9 mouse cellular contexts compared by ENCODE assay signal in genomic region chr7:120834863-120835372, GRCm38 (mm10). TPM values are rescaled to one million over a fixed set of nuclear protein-coding genes. Genes with fewer than 3 reads are reported as not detected.
DNase-seq lines count a peak whose midpoint lies in the region; ATAC-seq and TF ChIP-seq lines count a peak whose summit lies in the region.
"Had no signal": no experiment of that assay in that cellular context is flagged by ENCODE, and none has a peak within 500 bp of the region (broad histone marks: within the 10 kb centered on the region; RNA-seq: fewer than 3 reads in every experiment).

No protein-coding gene starts in this region.

- H3K4me2 ChIP-seq in embryonic facial prominence, embryonic 12.5 days (replicated peaks) = peak overlapping the region; percentile 52
- peak overlapping the region; percentile 54 for H3K4me2 ChIP-seq in midbrain, postnatal 0 days (ENCODE audit: low read depth, low read length, poor library complexity, severe bottlenecking)

- peaks cover 13% of the 10 kb centered on the region; the same call in 1 of the 2 replicates for H3K4me1 ChIP-seq in embryonic facial prominence, embryonic 12.5 days
- peaks cover 2% of the 10 kb centered on the region for H3K4me1 ChIP-seq in heart, adult 2 months (ENCODE audit: control insufficient read depth, insufficient read depth, low read length)
- H3K4me1 ChIP-seq in kidney, adult 2 months (ENCODE audit: control insufficient read depth, insufficient read depth, low read length) = peaks cover 4% of the 10 kb centered on the region; the same call in 1 of the 2 replicates
- peaks cover 8% of the 10 kb centered on the region for H3K4me1 ChIP-seq in midbrain, postnatal 0 days (ENCODE audit: insufficient read depth, low read length)

- TF ChIP-seq EP300 in heart, adult 2 months (IDR thresholded peaks at IDR 0.05; ENCODE audit: insufficient read depth, low read depth, low read length) = no peak

- DNase-seq in A20 (ENCODE audit: low read depth, low spot score) (peak; percentile 93), liver (peak; percentile 86)
- peak; percentile 54 for DNase-seq in adrenal gland, postnatal 25 days
- DNase-seq in heart, adult 2 months = peak; percentile 71 to 81
- DNase-seq in kidney, adult 2 months = peak; percentile 83
- peak; percentile 92 for DNase-seq in midbrain, postnatal 0 days (ENCODE audit: low spot score)
- peak; percentile 69 to 79 for DNase-seq in spleen, postnatal 4 days (ENCODE audit: low spot score in 2 of 2)

- no peak overlapping the region for H3K27ac ChIP-seq in embryonic facial prominence, embryonic 12.5 days
- peak overlapping the region; percentile 81 for H3K27ac ChIP-seq in heart, adult 2 months
- H3K27ac ChIP-seq in kidney, adult 2 months (ENCODE audit: insufficient read depth, low read depth, low read length) = peak overlapping the region; percentile 42; the same call in 1 of the 2 replicates
- peak overlapping the region; percentile 76 for H3K27ac ChIP-seq in midbrain, postnatal 0 days (ENCODE audit: low read depth, low read length)

- 13% methylated on average over 14 of the region's 14 CpGs for WGBS in embryonic facial prominence, embryonic 12.5 days
- WGBS in heart, adult 2 months = 3% methylated on average over 14 of the region's 14 CpGs
- WGBS in kidney, adult 2 months = under 1% methylated on average over 14 of the region's 14 CpGs
- WGBS in midbrain, postnatal 0 days = 7% methylated on average over 14 of the region's 14 CpGs

- H3K27me3 ChIP-seq in embryonic facial prominence, embryonic 12.5 days = peaks cover 7% of the 10 kb centered on the region; the same call in 1 of the 2 replicates
- H3K27me3 ChIP-seq in heart, adult 2 months (ENCODE audit: control insufficient read depth, insufficient read depth, low read length) = no peaks in the 10 kb centered on the region
- H3K27me3 ChIP-seq in kidney, adult 2 months (replicated peaks; ENCODE audit: control insufficient read depth, insufficient read depth, low read length) = no peaks in the 10 kb centered on the region
- H3K27me3 ChIP-seq in midbrain, postnatal 0 days (ENCODE audit: insufficient read depth, low read length) = no peaks in the 10 kb centered on the region

- peak; percentile 81 for ATAC-seq in embryonic facial prominence, embryonic 12.5 days (ENCODE audit: insufficient number of reproducible peaks, insufficient read depth, low FRiP score, low TSS enrichment)
- peak; percentile 82 for ATAC-seq in midbrain, postnatal 0 days (ENCODE audit: low FRiP score)

- peak overlapping the region; percentile 55 for H3K4me3 ChIP-seq in embryonic facial prominence, embryonic 12.5 days
- peak overlapping the region; percentile 76 for H3K4me3 ChIP-seq in heart, adult 2 months
- peak overlapping the region; percentile 57 for H3K4me3 ChIP-seq in kidney, adult 2 months (ENCODE audit: insufficient read depth, low read depth, low read length)
- peak overlapping the region; percentile 53 for H3K4me3 ChIP-seq in midbrain, postnatal 0 days (ENCODE audit: low read depth, low read length)

- TF ChIP-seq POLR2A in heart, adult 2 months (IDR thresholded peaks at IDR 0.05; ENCODE audit: insufficient read depth, low read depth, low read length) = peak; percentile 74
- TF ChIP-seq POLR2A in kidney, adult 2 months (IDR thresholded peaks at IDR 0.05; ENCODE audit: low read depth, low read length) = no peak

- no peaks in the 10 kb centered on the region for H3K36me3 ChIP-seq in embryonic facial prominence, embryonic 12.5 days
- no peaks in the 10 kb centered on the region for H3K36me3 ChIP-seq in heart, adult 2 months (ENCODE audit: control insufficient read depth, insufficient read depth, low read length)
- H3K36me3 ChIP-seq in kidney, adult 2 months (ENCODE audit: control insufficient read depth, insufficient read depth, low read length) = no peaks in the 10 kb centered on the region
- H3K36me3 ChIP-seq in midbrain, postnatal 0 days (ENCODE audit: insufficient read depth, low read length) = no peaks in the 10 kb centered on the region

- H3K9ac ChIP-seq in embryonic facial prominence, embryonic 12.5 days = peak overlapping the region; percentile 19; the same call in 1 of the 2 replicates
- no peak overlapping the region for H3K9ac ChIP-seq in heart, adult 2 months (ENCODE audit: low read depth, low read length)
- H3K9ac ChIP-seq in midbrain, postnatal 0 days (replicated peaks; ENCODE audit: low read length, poor library complexity, severe bottlenecking) = peak overlapping the region; percentile 44

- no peaks in the 10 kb centered on the region for H3K79me2 ChIP-seq in heart, adult 2 months (replicated peaks; ENCODE audit: control insufficient read depth, insufficient read depth, low read length)

- intact Hi-C loops in heart, adult 2 months (cut with DNase I) = loop anchor here (1.0 to 5.0 kb wide), 4 partner anchors 78 to 202 kb away; partner anchors contain the start of genes Cdr2, Mfsd13b and Polr3e

- TF ChIP-seq CTCF in heart, adult 2 months (IDR thresholded peaks at IDR 0.05) = no peak
- TF ChIP-seq CTCF in kidney, adult 2 months (conservative IDR thresholded peaks at IDR 0.05; ENCODE audit: insufficient read depth, insufficient read length, low read depth, low read length) = no peak
- no peak for TF ChIP-seq CTCF in midbrain, postnatal 0 days (IDR thresholded peaks at IDR 0.05)

- no peaks in the 10 kb centered on the region for H3K9me3 ChIP-seq in embryonic facial prominence, embryonic 12.5 days
- H3K9me3 ChIP-seq in midbrain, postnatal 0 days (ENCODE audit: low read length) = no peaks in the 10 kb centered on the region

RNA-seq across cellular contexts. Expression of gene Eef2k, which starts 7.7 kb away (rescaled TPM):
- 40.4 and 68.2 TPM in 2 replicates for total RNA-seq in adrenal gland, postnatal 25 days (2021)
- 38.7 and 39.4 TPM in 2 replicates for polyA plus RNA-seq in embryonic facial prominence, embryonic 12.5 days (2016; fragmentation: Nextera tagmentation; extraction: Ambion mirVana)
- total RNA-seq in heart, adult 2 months (2021) = 10 to 100 TPM; 23.9 to 28.9 TPM
- polyA plus RNA-seq in heart, adult 2 months (2012; rRNA removed) = 22.8 and 27.4 TPM in 2 replicates
- 5.5 and 6.4 TPM in 2 replicates for polyA plus RNA-seq in kidney, adult 2 months (2012; rRNA removed)
- total RNA-seq in midbrain, postnatal 0 days (2014; rRNA removed) = 29.4 and 42.0 TPM in 2 replicates
- 30.7 and 31.1 TPM in 2 replicates for polyA plus RNA-seq in midbrain, postnatal 0 days (2015; fragmentation: Nextera tagmentation; extraction: Ambion mirVana)

RNA-seq across cellular contexts. Expression of gene Gm5737, which starts 22.8 kb away (rescaled TPM):
- not detected in 2 replicates for total RNA-seq in adrenal gland, postnatal 25 days (2021)
- polyA plus RNA-seq in embryonic facial prominence, embryonic 12.5 days (2016; fragmentation: Nextera tagmentation; extraction: Ambion mirVana) = not detected in 2 replicates
- total RNA-seq in heart, adult 2 months (2021) = under 1 TPM in 1 of 2 experiments, not detected in 1; 0.34 TPM
- 0.56 and 0.70 TPM in 2 replicates for polyA plus RNA-seq in heart, adult 2 months (2012; rRNA removed)
- not detected in 2 replicates for polyA plus RNA-seq in kidney, adult 2 months (2012; rRNA removed)
- not detected in 2 replicates for total RNA-seq in midbrain, postnatal 0 days (2014; rRNA removed)
- 0.22 TPM in 1 of 2 replicates, not detected in the other for polyA plus RNA-seq in midbrain, postnatal 0 days (2015; fragmentation: Nextera tagmentation; extraction: Ambion mirVana)
- total RNA-seq: adrenal gland, postnatal 4 days had no signal
